Comparison of ENCODE assay signal across 8 mouse cellular contexts in genomic region chr7:19002848-19003498, GRCm38 (mm10). TPM values are rescaled to one million over a fixed set of nuclear protein-coding genes. Genes with fewer than 3 reads are reported as not detected.
A peak's percentile ranks its signal among the peaks of the same experiment; 100 is the strongest.
DNase-seq lines count a peak whose midpoint lies in the region; ATAC-seq and TF ChIP-seq lines count a peak whose summit lies in the region.

No protein-coding gene starts in this region.

- no peaks in the 10 kb centered on the region for H3K9me3 ChIP-seq in MEL (replicated peaks; ENCODE audit: insufficient read depth, low read length)
- no peaks in the 10 kb centered on the region for H3K9me3 ChIP-seq in forebrain, embryonic 13.5 days (replicated peaks)
- H3K9me3 ChIP-seq in heart, postnatal 0 days (replicated peaks; ENCODE audit: control insufficient read depth, low read length), result no peaks in the 10 kb centered on the region
- H3K9me3 ChIP-seq in liver, postnatal 0 days (ENCODE audit: low read length), result no peaks in the 10 kb centered on the region
- no peaks in the 10 kb centered on the region for H3K9me3 ChIP-seq in neural tube, embryonic 14.5 days (ENCODE audit: control insufficient read depth, low read length)

- TF ChIP-seq EP300 in MEL (IDR thresholded peaks at IDR 0.05; ENCODE audit: low read depth in 1 of 2, low read length in 2 of 2), result no peak
- TF ChIP-seq EP300 in heart, postnatal 0 days (IDR thresholded peaks at IDR 0.05; ENCODE audit: low read depth), result no peak
- no peak for TF ChIP-seq EP300 in liver, postnatal 0 days (IDR thresholded peaks at IDR 0.05; ENCODE audit: low read depth)

- peaks cover 30% of the 10 kb centered on the region for H3K79me2 ChIP-seq in MEL (ENCODE audit: control insufficient read depth, insufficient read depth, low read length, poor library complexity)

- H3K4me3 ChIP-seq in MEL (ENCODE audit: control insufficient read depth in 1 of 2, insufficient read depth in 1 of 2, low read depth in 2 of 2, low read length in 2 of 2), result peak overlapping the region; percentile 56 to 65
- peak overlapping the region; percentile 40 for H3K4me3 ChIP-seq in forebrain, embryonic 13.5 days
- peak overlapping the region; percentile 43 for H3K4me3 ChIP-seq in heart, postnatal 0 days (ENCODE audit: low read depth, low read length)
- H3K4me3 ChIP-seq in liver, postnatal 0 days (ENCODE audit: low read depth, low read length), result peak overlapping the region; percentile 39
- H3K4me3 ChIP-seq in neural tube, embryonic 14.5 days (ENCODE audit: low read depth, low read length), result peak overlapping the region; percentile 27
- H3K4me3 ChIP-seq in thymus, adult 2 months (ENCODE audit: control insufficient read depth, insufficient read depth, low read length), result peak overlapping the region; percentile 38

- no peak for TF ChIP-seq RAD21 in MEL (IDR thresholded peaks at IDR 0.05; ENCODE audit: low read depth, low read length)

- peak; percentile 96 for DNase-seq in MEL (ENCODE audit: low read depth, low spot score)
- DNase-seq in heart, postnatal 0 days (ENCODE audit: low spot score), result peak; percentile 93
- peak; percentile 82 to 92 for DNase-seq in kidney, postnatal 36 days
- peak; percentile 71 for DNase-seq in liver, postnatal 0 days
- DNase-seq in thymus, adult 2 months, result peak; percentile 69

- no peak for TF ChIP-seq CTCF in MEL (IDR thresholded peaks at IDR 0.05 in 2 of 3, conservative IDR thresholded peaks at IDR 0.05 in 1 of 3; ENCODE audit: control insufficient read depth in 1 of 3, insufficient read depth in 1 of 3, low read depth in 2 of 3, low read length in 3 of 3, poor library complexity in 1 of 3, severe bottlenecking in 1 of 3)
- TF ChIP-seq CTCF in heart, postnatal 0 days (IDR thresholded peaks at IDR 0.05; ENCODE audit: low read depth), result no peak
- TF ChIP-seq CTCF in liver, postnatal 0 days (IDR thresholded peaks at IDR 0.05; ENCODE audit: low read depth), result no peak
- no peak for TF ChIP-seq CTCF in thymus, adult 2 months (IDR thresholded peaks at IDR 0.05; ENCODE audit: borderline replicate concordance, control insufficient read depth, extremely low read depth, insufficient read depth, low read length, poor library complexity)

- H3K27me3 ChIP-seq in MEL (ENCODE audit: control insufficient read depth in 1 of 2, insufficient read depth in 2 of 2, low read length in 2 of 2), result no peaks in the 10 kb centered on the region
- H3K27me3 ChIP-seq in forebrain, embryonic 13.5 days, result no peaks in the 10 kb centered on the region
- no peaks in the 10 kb centered on the region for H3K27me3 ChIP-seq in heart, postnatal 0 days (ENCODE audit: control insufficient read depth, insufficient read depth, low read length)
- H3K27me3 ChIP-seq in liver, postnatal 0 days (ENCODE audit: insufficient read depth, low read length), result no peaks in the 10 kb centered on the region
- no peaks in the 10 kb centered on the region for H3K27me3 ChIP-seq in neural tube, embryonic 14.5 days (ENCODE audit: control insufficient read depth, insufficient read depth, low read length)
- no peaks in the 10 kb centered on the region for H3K27me3 ChIP-seq in thymus, adult 2 months (ENCODE audit: control insufficient read depth, insufficient read depth, low read length)

- H3K4me2 ChIP-seq in forebrain, embryonic 13.5 days, result peak overlapping the region; percentile 69
- peak overlapping the region; percentile 69 for H3K4me2 ChIP-seq in heart, postnatal 0 days (ENCODE audit: low read depth, low read length)
- H3K4me2 ChIP-seq in liver, postnatal 0 days (ENCODE audit: low read depth, low read length), result peak overlapping the region; percentile 98
- H3K4me2 ChIP-seq in neural tube, embryonic 14.5 days (ENCODE audit: low read depth, low read length), result peak overlapping the region; percentile 61

- H3K9ac ChIP-seq in MEL (ENCODE audit: control insufficient read depth, low read depth, low read length, poor library complexity, severe bottlenecking), result peak overlapping the region; percentile 88
- peak overlapping the region; percentile 73 for H3K9ac ChIP-seq in forebrain, embryonic 13.5 days
- peak overlapping the region; percentile 67 for H3K9ac ChIP-seq in heart, postnatal 0 days (replicated peaks; ENCODE audit: low read depth, low read length)
- peak overlapping the region; percentile 60; the same call in 1 of the 2 replicates for H3K9ac ChIP-seq in liver, postnatal 0 days (replicated peaks)
- peak overlapping the region; percentile 54 for H3K9ac ChIP-seq in neural tube, embryonic 14.5 days (replicated peaks; ENCODE audit: low read depth, low read length)

- peaks cover 0 to 15% of the 10 kb centered on the region in 2 experiments; a peak in 3 of 4 replicates for H3K36me3 ChIP-seq in MEL (ENCODE audit: control insufficient read depth in 1 of 2, insufficient read depth in 2 of 2, low read length in 2 of 2)
- peaks cover 38% of the 10 kb centered on the region for H3K36me3 ChIP-seq in forebrain, embryonic 13.5 days (ENCODE audit: poor library complexity, severe bottlenecking)
- 0 out of 2 replicates have a peak, but pooled peaks cover 14% of the 10 kb centered on the region for H3K36me3 ChIP-seq in heart, postnatal 0 days (replicated peaks; ENCODE audit: control insufficient read depth, insufficient read depth, low read length)
- H3K36me3 ChIP-seq in liver, postnatal 0 days (replicated peaks; ENCODE audit: insufficient read depth, low read length), result peaks cover 17% of the 10 kb centered on the region; the same call in 1 of the 2 replicates
- H3K36me3 ChIP-seq in neural tube, embryonic 14.5 days (ENCODE audit: control insufficient read depth, insufficient read depth, low read length), result peaks cover 11% of the 10 kb centered on the region
- no peaks in the 10 kb centered on the region for H3K36me3 ChIP-seq in thymus, adult 2 months (ENCODE audit: control insufficient read depth, insufficient read depth, low read length)

- H3K4me1 ChIP-seq in MEL (ENCODE audit: control insufficient read depth in 1 of 2, insufficient read depth in 2 of 2, low read length in 2 of 2), result peaks cover 5 to 21% of the 10 kb centered on the region in 2 experiments; a peak in 3 of 4 replicates
- peaks cover 51% of the 10 kb centered on the region for H3K4me1 ChIP-seq in forebrain, embryonic 13.5 days
- peaks cover 14% of the 10 kb centered on the region for H3K4me1 ChIP-seq in heart, postnatal 0 days (ENCODE audit: control insufficient read depth, insufficient read depth)
- H3K4me1 ChIP-seq in liver, postnatal 0 days (ENCODE audit: insufficient read depth), result peaks cover 42% of the 10 kb centered on the region
- H3K4me1 ChIP-seq in neural tube, embryonic 14.5 days (ENCODE audit: control insufficient read depth, insufficient read depth, low read length), result peaks cover 28% of the 10 kb centered on the region
- H3K4me1 ChIP-seq in thymus, adult 2 months (replicated peaks; ENCODE audit: control insufficient read depth, insufficient read depth, low read length), result peaks cover 40% of the 10 kb centered on the region

- TF ChIP-seq POLR2A in MEL (IDR thresholded peaks at IDR 0.05; ENCODE audit: control insufficient read depth in 1 of 2, insufficient read depth in 1 of 2, low read depth in 1 of 2, low read length in 2 of 2, poor library complexity in 1 of 2), result peak in 1 of 2 experiments; percentile 40; a peak in 1 of 4 replicates
- TF ChIP-seq POLR2A in thymus, adult 2 months (IDR thresholded peaks at IDR 0.05; ENCODE audit: control insufficient read depth, extremely low read depth, insufficient read depth, low read length, poor library complexity), result no peak

- 2% methylated on average over 17 of the region's 17 CpGs for WGBS in forebrain, embryonic 13.5 days
- 3% methylated on average over 17 of the region's 17 CpGs for WGBS in heart, postnatal 0 days
- 2% methylated on average over 17 of the region's 17 CpGs for WGBS in liver, postnatal 0 days (ENCODE audit: insufficient replicate concordance)
- WGBS in neural tube, embryonic 14.5 days, result 2% methylated on average over 17 of the region's 17 CpGs
- under 1% methylated on average over 17 of the region's 17 CpGs for WGBS in thymus, adult 2 months

- H3K27ac ChIP-seq in MEL (ENCODE audit: control insufficient read depth, low read depth, low read length), result peak overlapping the region; percentile 84
- no peak overlapping the region for H3K27ac ChIP-seq in forebrain, embryonic 13.5 days
- peak overlapping the region; percentile 79 for H3K27ac ChIP-seq in heart, postnatal 0 days (ENCODE audit: low read depth)
- H3K27ac ChIP-seq in liver, postnatal 0 days (ENCODE audit: low read depth), result peak overlapping the region; percentile 79
- H3K27ac ChIP-seq in neural tube, embryonic 14.5 days (ENCODE audit: low read depth, low read length), result peak overlapping the region; percentile 55; the same call in 1 of the 2 replicates
- peak overlapping the region; percentile 65 for H3K27ac ChIP-seq in thymus, adult 2 months (ENCODE audit: control insufficient read depth, insufficient read depth, low read length)

- peak; percentile 50; the same call in 1 of the 2 replicates for ATAC-seq in cerebellum, adult (ENCODE audit: insufficient number of reproducible peaks, low FRiP score, low TSS enrichment)
- ATAC-seq in forebrain, embryonic 13.5 days, result peak; percentile 63
- ATAC-seq in heart, postnatal 0 days (ENCODE audit: insufficient read depth, low read depth), result peak; percentile 52
- ATAC-seq in liver, postnatal 0 days, result peak; percentile 63
- peak; percentile 54 for ATAC-seq in neural tube, embryonic 14.5 days (ENCODE audit: low read depth)

RNA-seq across cellular contexts. Expression of gene Irf2bp1, which starts 0.9 kb away (rescaled TPM):
- 27.8 and 33.1 TPM in 2 replicates for total RNA-seq in MEL (2012; rRNA removed)
- 10 to 100 TPM in 1 of 2 experiments, not detected in 1; 41.1 TPM for polyA plus RNA-seq in MEL (2012; ENCODE audit: insufficient read depth in 1 of 2, insufficient read length in 2 of 2, low read depth in 1 of 2, low replicate concordance in 2 of 2, missing spikeins in 1 of 2)
- polyA plus RNA-seq in forebrain, embryonic 13.5 days (2015; fragmentation: Nextera tagmentation; extraction: Ambion mirVana), result 22.1 and 23.3 TPM in 2 replicates
- 50.0 and 51.3 TPM in 2 replicates for total RNA-seq in heart, postnatal 0 days (2014; rRNA removed; ENCODE audit: low replicate concordance)
- 7.1 and 7.3 TPM in 2 replicates for polyA plus RNA-seq in heart, postnatal 0 days (2015; fragmentation: Nextera tagmentation; extraction: Ambion mirVana)
- polyA plus RNA-seq in liver, postnatal 0 days (2015; fragmentation: Nextera tagmentation; extraction: Ambion mirVana), result 6.3 and 8.8 TPM in 2 replicates
- polyA plus RNA-seq in neural tube, embryonic 14.5 days (2014; fragmentation: Nextera tagmentation; extraction: Ambion mirVana), result 29.7 and 30.3 TPM in 2 replicates
- polyA plus RNA-seq in thymus, adult 2 months (2012; rRNA removed), result 67.2 and 76.3 TPM in 2 replicates

RNA-seq across cellular contexts. Expression of gene Mypop, which starts 11.9 kb away (rescaled TPM):
- total RNA-seq in MEL (2012; rRNA removed), result 0.95 and 1.2 TPM in 2 replicates
- polyA plus RNA-seq in MEL (2012; ENCODE audit: insufficient read depth in 1 of 2, insufficient read length in 2 of 2, low read depth in 1 of 2, low replicate concordance in 2 of 2, missing spikeins in 1 of 2), result 1 to 10 TPM in 1 of 2 experiments, not detected in 1; 6.5 TPM
- polyA plus RNA-seq in forebrain, embryonic 13.5 days (2015; fragmentation: Nextera tagmentation; extraction: Ambion mirVana), result 2.8 TPM in 2 replicates
- total RNA-seq in heart, postnatal 0 days (2014; rRNA removed; ENCODE audit: low replicate concordance), result 0.08 and 0.34 TPM in 2 replicates
- polyA plus RNA-seq in heart, postnatal 0 days (2015; fragmentation: Nextera tagmentation; extraction: Ambion mirVana), result 0.79 and 1.2 TPM in 2 replicates
- polyA plus RNA-seq in liver, postnatal 0 days (2015; fragmentation: Nextera tagmentation; extraction: Ambion mirVana), result 0.39 and 0.55 TPM in 2 replicates
- 6.0 and 6.9 TPM in 2 replicates for polyA plus RNA-seq in neural tube, embryonic 14.5 days (2014; fragmentation: Nextera tagmentation; extraction: Ambion mirVana)
- 3.6 and 5.0 TPM in 2 replicates for polyA plus RNA-seq in thymus, adult 2 months (2012; rRNA removed)

RNA-seq across cellular contexts. Expression of gene Nanos2, which starts 15.8 kb away (rescaled TPM):
- total RNA-seq in MEL (2012; rRNA removed), result not detected in 2 replicates
- not detected for polyA plus RNA-seq in MEL (2012; ENCODE audit: insufficient read depth in 1 of 2, insufficient read length in 2 of 2, low read depth in 1 of 2, low replicate concordance in 2 of 2, missing spikeins in 1 of 2)
- polyA plus RNA-seq in forebrain, embryonic 13.5 days (2015; fragmentation: Nextera tagmentation; extraction: Ambion mirVana), result 0.68 and 0.69 TPM in 2 replicates
- total RNA-seq in heart, postnatal 0 days (2014; rRNA removed; ENCODE audit: low replicate concordance), result not detected in 2 replicates
- not detected in 2 replicates for polyA plus RNA-seq in heart, postnatal 0 days (2015; fragmentation: Nextera tagmentation; extraction: Ambion mirVana)
- not detected in 2 replicates for polyA plus RNA-seq in liver, postnatal 0 days (2015; fragmentation: Nextera tagmentation; extraction: Ambion mirVana)
- polyA plus RNA-seq in neural tube, embryonic 14.5 days (2014; fragmentation: Nextera tagmentation; extraction: Ambion mirVana), result 0.84 and 1.1 TPM in 2 replicates
- 0.12 TPM in 1 of 2 replicates, not detected in the other for polyA plus RNA-seq in thymus, adult 2 months (2012; rRNA removed)

RNA-seq across cellular contexts. Expression of gene Foxa3, which starts 20.4 kb away (rescaled TPM):
- not detected in 2 replicates for total RNA-seq in MEL (2012; rRNA removed)
- polyA plus RNA-seq in MEL (2012; ENCODE audit: insufficient read depth in 1 of 2, insufficient read length in 2 of 2, low read depth in 1 of 2, low replicate concordance in 2 of 2, missing spikeins in 1 of 2), result not detected
- polyA plus RNA-seq in forebrain, embryonic 13.5 days (2015; fragmentation: Nextera tagmentation; extraction: Ambion mirVana), result not detected in 2 replicates
- not detected in 2 replicates for total RNA-seq in heart, postnatal 0 days (2014; rRNA removed; ENCODE audit: low replicate concordance)
- 0.11 TPM in 1 of 2 replicates, not detected in the other for polyA plus RNA-seq in heart, postnatal 0 days (2015; fragmentation: Nextera tagmentation; extraction: Ambion mirVana)
- 61.0 and 84.0 TPM in 2 replicates for polyA plus RNA-seq in liver, postnatal 0 days (2015; fragmentation: Nextera tagmentation; extraction: Ambion mirVana)
- polyA plus RNA-seq in neural tube, embryonic 14.5 days (2014; fragmentation: Nextera tagmentation; extraction: Ambion mirVana), result not detected in 2 replicates
- polyA plus RNA-seq in thymus, adult 2 months (2012; rRNA removed), result 0.51 and 0.69 TPM in 2 replicates

RNA-seq across cellular contexts. Expression of gene Sympk, which starts 21.2 kb away (rescaled TPM):
- 108 and 122 TPM in 2 replicates for total RNA-seq in MEL (2012; rRNA removed)
- 100 to 1,000 TPM in 1 of 2 experiments, not detected in 1; 226 TPM for polyA plus RNA-seq in MEL (2012; ENCODE audit: insufficient read depth in 1 of 2, insufficient read length in 2 of 2, low read depth in 1 of 2, low replicate concordance in 2 of 2, missing spikeins in 1 of 2)
- polyA plus RNA-seq in forebrain, embryonic 13.5 days (2015; fragmentation: Nextera tagmentation; extraction: Ambion mirVana), result 34.3 and 36.7 TPM in 2 replicates
- 68.8 and 72.0 TPM in 2 replicates for total RNA-seq in heart, postnatal 0 days (2014; rRNA removed; ENCODE audit: low replicate concordance)
- polyA plus RNA-seq in heart, postnatal 0 days (2015; fragmentation: Nextera tagmentation; extraction: Ambion mirVana), result 14.6 and 16.7 TPM in 2 replicates
- polyA plus RNA-seq in liver, postnatal 0 days (2015; fragmentation: Nextera tagmentation; extraction: Ambion mirVana), result 6.9 and 7.1 TPM in 2 replicates
- polyA plus RNA-seq in neural tube, embryonic 14.5 days (2014; fragmentation: Nextera tagmentation; extraction: Ambion mirVana), result 16.8 and 16.9 TPM in 2 replicates
- 150 and 189 TPM in 2 replicates for polyA plus RNA-seq in thymus, adult 2 months (2012; rRNA removed)
